Mouse (Mus musculus) CH12.LX (cell line): ENCODE measurements around the gene U2af1l4. TPM values are rescaled to one million over a fixed set of nuclear protein-coding genes. Genes with fewer than 3 reads are reported as not detected.

Experiments used
- DNase-seq: peaks from one replicate; pipeline ENCODE4 v3.0.0-alpha.2; 2013; ENCODE audit errors: extremely low read depth
- H3K27ac ChIP-seq: 2 replicates; pipeline ENCODE4 v1.5.1; 2012; ENCODE audit warnings: low read depth, mild to moderate bottlenecking, control low read depth, moderate library complexity; ENCODE audit not compliant: insufficient read depth
- H3K27me3 ChIP-seq: replicated peaks from 2 replicates; pipeline ENCODE3; 2012; ENCODE audit warnings: inconsistent platforms
- H3K36me3 ChIP-seq, 2 experiments: replicated peaks in 1 of 2; 2 replicates each; pipeline versions ENCODE3 to v1.6.1; 2012; ENCODE audit warnings: inconsistent platforms in 1 of 2, low read length in 1 of 2, mild to moderate bottlenecking in 1 of 2, mixed read lengths in 1 of 2, moderate library complexity in 1 of 2; ENCODE audit not compliant: control insufficient read depth in 1 of 2, insufficient read depth in 1 of 2
- H3K4me1 ChIP-seq, 2 experiments: 2 replicates each; pipeline ENCODE4 v1.6.1; 2012; ENCODE audit warnings: inconsistent platforms in 1 of 2, moderate library complexity in 1 of 2; ENCODE audit not compliant: insufficient read depth in 2 of 2, control insufficient read depth in 1 of 2
- H3K4me2 ChIP-seq: 2 replicates; pipeline ENCODE4 v1.6.1; 2012; ENCODE audit warnings: low read depth, mild to moderate bottlenecking, control low read depth; ENCODE audit not compliant: poor library complexity, insufficient read depth, severe bottlenecking
- H3K4me3 ChIP-seq, 3 experiments: fragments of 150-350 bp in 1 of 3; sonication (generic) in 1 of 3; replicated peaks in 1 of 3; 2 replicates each; pipeline versions ENCODE3 to v1.5.1; 2011 to 2012; ENCODE audit warnings: low read depth in 2 of 3, low read length in 2 of 3, mild to moderate bottlenecking in 2 of 3, moderate library complexity in 2 of 3, control low read depth in 1 of 3, improper control_type of control experiment in 1 of 3, inconsistent platforms in 1 of 3, mixed read lengths in 1 of 3; ENCODE audit not compliant: poor library complexity in 1 of 3
- H3K79me2 ChIP-seq: replicated peaks from 2 replicates; pipeline ENCODE4 v1.6.1; 2012; ENCODE audit warnings: mild to moderate bottlenecking, moderate library complexity; ENCODE audit not compliant: control insufficient read depth, poor library complexity, insufficient read depth, severe bottlenecking; ENCODE audit errors: extremely low read depth
- H3K9ac ChIP-seq: 2 replicates; pipeline ENCODE4 v1.6.1; 2012; ENCODE audit warnings: low read depth, mild to moderate bottlenecking, control low read depth, moderate library complexity; ENCODE audit not compliant: insufficient read depth
- H3K9me3 ChIP-seq: replicated peaks from 2 replicates; pipeline ENCODE3; 2012; ENCODE audit warnings: low read length, inconsistent platforms, mixed read lengths
- CHD2 ChIP-seq: IDR thresholded peaks from 2 replicates; pipeline ENCODE4 v1.6.1; 2011; ENCODE audit warnings: low read length, improper control_type of control experiment
- CTCF ChIP-seq, 2 experiments: IDR thresholded peaks in 1 of 2; conservative IDR thresholded peaks in 1 of 2; 2 replicates each; pipeline ENCODE4 v1.5.1; 2011 to 2012; ENCODE audit warnings: low read depth in 2 of 2, low read length in 2 of 2, improper control_type of control experiment in 1 of 2, inconsistent platforms in 1 of 2, mild to moderate bottlenecking in 1 of 2, moderate library complexity in 1 of 2
- E2F4 ChIP-seq: IDR thresholded peaks from 2 replicates; pipeline ENCODE4 v1.6.1; 2011; ENCODE audit warnings: low read depth, low read length, improper control_type of control experiment; ENCODE audit not compliant: insufficient replicate concordance
- ETS1 ChIP-seq: conservative IDR thresholded peaks from 2 replicates; pipeline ENCODE4 v1.6.1; 2012; ENCODE audit warnings: low read depth, mild to moderate bottlenecking, inconsistent platforms, low read length, improper control_type of control experiment, moderate library complexity
- GABPA ChIP-seq: IDR thresholded peaks from 2 replicates; pipeline ENCODE4 v1.6.1; 2012; ENCODE audit warnings: low read depth, low read length, improper control_type of control experiment, inconsistent platforms; ENCODE audit not compliant: insufficient replicate concordance
- KAT2A ChIP-seq: IDR thresholded peaks from 2 replicates; pipeline ENCODE4 v1.6.1; 2012; ENCODE audit warnings: low read length, improper control_type of control experiment, inconsistent platforms; ENCODE audit not compliant: insufficient replicate concordance
- MAZ ChIP-seq: IDR thresholded peaks from 2 replicates; pipeline ENCODE4 v1.6.1; 2012; ENCODE audit warnings: low read depth, mild to moderate bottlenecking, inconsistent platforms, low read length, improper control_type of control experiment, moderate library complexity
- MXI1 ChIP-seq: IDR thresholded peaks from 2 replicates; pipeline ENCODE4 v1.6.1; 2011; ENCODE audit warnings: mild to moderate bottlenecking, low read depth, low read length, improper control_type of control experiment
- PAX5 ChIP-seq: IDR thresholded peaks from 2 replicates; pipeline ENCODE4 v1.6.1; 2012; ENCODE audit warnings: low read length, inconsistent platforms, mixed read lengths
- SIN3A ChIP-seq: IDR thresholded peaks from 2 replicates; pipeline ENCODE4 v1.6.1; 2012; ENCODE audit warnings: low read length, improper control_type of control experiment, inconsistent platforms
- SMC3 ChIP-seq: IDR thresholded peaks from 2 replicates; pipeline ENCODE4 v1.6.1; 2011; ENCODE audit warnings: low read depth, low read length, improper control_type of control experiment
- USF2 ChIP-seq: conservative IDR thresholded peaks from 2 replicates; pipeline ENCODE4 v1.6.1; 2011; ENCODE audit warnings: low read depth, low read length, improper control_type of control experiment
- dilution Hi-C: fragments of 300-500 bp; cut with MboI; formaldehyde crosslinking; loops from 2 replicates; pipeline ENCODE4 v1.14.3; 2020; ENCODE audit warnings: low sequenced_read_pairs; ENCODE audit not compliant: extremely low pct_unique_long_range_greater_than_20kb, extremely low pct_ligation_motif_present
- in situ Hi-C: fragments of 300-500 bp; cut with MboI; formaldehyde crosslinking; loops from 3 replicates; pipeline ENCODE4 v1.14.3; 2019; ENCODE audit warnings: low sequenced_read_pairs, low pct_ligation_motif_present, low pct_unique_long_range_greater_than_20kb, mixed read lengths
- polyA plus RNA-seq: library from polyadenylated mRNA; unstranded; fragments of >175 nt; gene quantifications from 2 replicates; pipeline ENCODE4 v1.2.1, GENCODE M21; 2012; ENCODE audit warnings: low read depth; ENCODE audit not compliant: insufficient read length
- total RNA-seq, 2 experiments: library from RNA; depleted of rRNA; stranded (reverse); fragments of 300-350 nt in 1 of 2; fragments of >200 nt in 1 of 2; gene quantifications; 2 replicates each; pipeline ENCODE4 v1.2.3; 2012 to 2014

U2af1l4 gene
- total and polyA plus RNA-seq, 3 experiments: 51.5 to 60.8 (median 56.7) TPM

- peak; percentile 98 for TF ChIP-seq CHD2
Measured at GRCm38 (mm10) chr7:30563117-30563905, at the start of gene U2af1l4, which contains the start of the genes Gm49396 and Psenen (continued).

DNA sequence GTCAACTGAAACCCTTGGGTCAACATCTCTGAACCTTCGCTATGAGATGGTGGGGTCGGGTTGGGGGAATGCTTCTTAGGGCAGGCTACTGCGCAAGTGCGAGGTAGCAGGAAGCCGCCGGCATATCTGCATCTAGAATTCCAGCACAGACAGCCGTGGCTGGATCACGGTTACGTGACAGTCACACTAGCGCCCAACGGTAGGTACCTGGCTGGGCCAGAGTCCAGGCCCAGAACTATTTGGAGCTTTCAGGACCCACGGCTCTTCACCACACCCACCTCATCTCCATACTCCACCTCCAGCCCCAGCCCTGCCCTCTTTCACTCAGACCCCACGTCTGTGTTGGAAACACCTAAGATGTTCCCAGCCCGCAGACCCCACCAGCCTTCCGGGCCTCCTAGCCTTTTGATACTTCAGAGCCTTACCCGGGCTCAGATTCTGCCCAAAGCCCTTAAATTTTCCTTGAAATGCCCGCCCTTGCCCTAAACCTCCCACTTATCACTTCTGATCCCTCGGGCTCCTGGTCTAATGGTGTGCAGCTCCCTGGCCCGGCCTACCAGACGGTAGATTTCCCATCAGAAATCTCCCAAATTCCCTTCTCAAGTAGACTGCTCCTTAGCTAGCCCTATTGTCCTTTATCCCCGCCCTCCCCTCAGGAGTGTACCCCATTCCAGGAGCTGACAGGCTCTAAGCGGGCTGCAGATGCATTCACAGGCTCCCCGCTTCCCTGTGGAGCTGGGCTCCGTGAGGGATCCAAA lies 47.9 kb upstream of the U2af1l4 start:
- Histone ChIP-seq H3K4me2 (no peak overlapping the region), H3K36me3 (no peaks in the 10 kb centered on the region), H3K9me3 (no peaks in the 10 kb centered on the region), H3K79me2 (no peaks in the 10 kb centered on the region), H3K9ac (no peak overlapping the region), H3K27me3 (peaks cover 40% of the 10 kb centered on the region), H3K4me3 (no peak overlapping the region), H3K27ac (no peak overlapping the region), H3K4me1 (0 out of 4 replicates have a peak, but pooled peaks cover 0 to 2% of the 10 kb centered on the region in 2 experiments)
- in situ Hi-C loops (no loop called here), dilution Hi-C loops (no loop called here)
- no peak for TF ChIP-seq USF2
- TF ChIP-seq KAT2A: no peak
- DNase-seq: no peak

DNA sequence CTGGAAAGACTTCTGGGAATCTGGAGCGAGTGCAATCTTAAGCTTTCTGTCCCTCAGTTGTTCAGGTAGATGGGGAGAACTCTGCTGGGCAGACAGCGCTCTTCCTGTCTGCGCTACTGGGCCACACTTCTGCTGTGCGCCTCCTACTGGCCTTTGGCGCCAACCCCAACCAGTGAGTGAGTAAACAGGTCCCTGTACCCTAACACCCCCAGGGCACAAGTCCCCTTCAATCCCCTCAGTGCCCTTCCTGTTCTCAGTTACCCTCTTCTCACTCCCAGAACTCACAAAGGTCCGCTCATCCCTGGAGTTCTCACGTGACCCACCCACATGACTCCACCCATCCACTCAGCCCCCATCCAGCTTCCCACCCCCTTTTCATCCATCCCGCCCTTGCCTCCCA lies 44.8 kb upstream of the U2af1l4 start:
- dilution Hi-C loops (no loop called here), in situ Hi-C loops (no loop called here)
- H3K27ac ChIP-seq: no peak overlapping the region
- TF ChIP-seq CTCF (conservative IDR thresholded peaks at IDR 0.05 in 1 of 2, IDR thresholded peaks at IDR 0.05 in 1 of 2; ENCODE audit: low read depth in 2 of 2, low read length in 2 of 2): peak in 1 of 2 experiments; percentile 42; a peak in 2 of 4 replicates
- TF ChIP-seq SMC3: no peak
- peaks cover 0 to 3% of the 10 kb centered on the region in 2 experiments; a peak in 1 of 4 replicates for H3K4me1 ChIP-seq
- H3K4me3 ChIP-seq: no peak overlapping the region
- peaks cover 16% of the 10 kb centered on the region for H3K27me3 ChIP-seq
- no peaks in the 10 kb centered on the region for H3K79me2 ChIP-seq
- H3K9me3 ChIP-seq: no peaks in the 10 kb centered on the region
- no peak overlapping the region for H3K4me2 ChIP-seq
- DNase-seq: no peak
- H3K9ac ChIP-seq: no peak overlapping the region
- peaks cover 0 to 8% of the 10 kb centered on the region in 2 experiments for H3K36me3 ChIP-seq

DNA sequence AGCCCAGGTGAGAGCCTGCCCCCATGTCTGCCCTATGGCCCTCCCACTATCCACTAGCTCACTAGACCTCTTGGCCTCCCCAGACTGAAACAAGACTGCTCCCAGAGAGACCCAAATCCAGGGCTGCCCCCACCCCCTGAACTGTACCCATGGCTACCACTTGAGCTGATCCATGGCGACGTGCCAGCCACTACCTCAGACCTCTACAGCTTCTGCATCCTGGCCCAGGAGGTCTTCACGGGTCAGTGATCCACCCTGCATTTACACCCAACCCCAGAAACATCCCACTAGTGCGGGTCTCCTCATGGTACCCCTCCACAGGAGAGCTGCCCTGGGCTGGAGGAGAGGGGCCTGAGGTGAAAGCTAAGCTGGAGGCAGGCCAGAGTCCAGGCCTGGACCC lies 42.7 kb upstream of the U2af1l4 start:
- Histone ChIP-seq H3K79me2 (no peaks in the 10 kb centered on the region), H3K9ac (no peak overlapping the region), H3K27ac (no peak overlapping the region), H3K36me3 (peaks cover 0 to 27% of the 10 kb centered on the region in 2 experiments), H3K4me1 (peaks cover 10 to 18% of the 10 kb centered on the region in 2 experiments), H3K27me3 (peaks cover 5% of the 10 kb centered on the region), H3K9me3 (no peaks in the 10 kb centered on the region), H3K4me3 (no peak overlapping the region), H3K4me2 (no peak overlapping the region)
- TF ChIP-seq ETS1 (no peak), MAZ (no peak), MXI1 (no peak), GABPA (no peak), SIN3A (no peak), PAX5 (no peak), E2F4 (no peak)
- dilution Hi-C loops: no loop called here
- in situ Hi-C loops: no loop called here
- no peak for DNase-seq
